Mouse (Mus musculus) spleen, postnatal 10 days (tissue): ENCODE results near the gene Zfp948.

Experiments used
- DNase-seq, 2 experiments: peaks; one replicate each; pipeline ENCODE4 v3.0.0; 2021 to 2022; ENCODE audit warnings: low spot score in 2 of 2

The Zfp948 gene

GRCm38 (mm10) chr17:21566728-21567349, at the start of gene Zfp948:
Zfp948 (plus strand) TSS chr17:21567008.
- peak; percentile 62 to 79 for DNase-seq

- DNase-seq = no peak
Observed at GRCm38 (mm10) chr17:21517130-21517671, 49.6 kb upstream of the Zfp948 start.

- DNase-seq = no peak
Observed at GRCm38 (mm10) chr17:21526270-21526669, 40.5 kb upstream of the Zfp948 start.

- DNase-seq = no peak
Observed at GRCm38 (mm10) chr17:21530645-21531330, 36.0 kb upstream of the Zfp948 start.

GRCm38 (mm10) chr17:21531621-21532020, 35.2 kb upstream of the Zfp948 start:
- no peak for DNase-seq

- peak; percentile 57 to 70 for DNase-seq
Observed at GRCm38 (mm10) chr17:21532101-21532951, 34.5 kb upstream of the Zfp948 start.

GRCm38 (mm10) chr17:21533961-21534360, 32.8 kb upstream of the Zfp948 start:
- DNase-seq = no peak

- DNase-seq = peak in 1 of 2 experiments; percentile 18
Observed at GRCm38 (mm10) chr17:21534460-21535095, 32.2 kb upstream of the Zfp948 start.

- DNase-seq = peak; percentile 38 to 74
Observed at GRCm38 (mm10) chr17:21535096-21536001, 31.5 kb upstream of the Zfp948 start, which contains the start of gene Zfp52. Zfp52 (plus strand) TSS chr17:21535539.

GRCm38 (mm10) chr17:21536096-21536495, 30.7 kb upstream of the Zfp948 start:
- no peak for DNase-seq

GRCm38 (mm10) chr17:21536676-21537075, 30.1 kb upstream of the Zfp948 start:
- no peak for DNase-seq

- no peak for DNase-seq
Observed at GRCm38 (mm10) chr17:21557831-21558230, 9.0 kb upstream of the Zfp948 start.

GRCm38 (mm10) chr17:21566220-21566619, 588 bp upstream of the Zfp948 start:
- DNase-seq = peak in 1 of 2 experiments; percentile 44

- peak; percentile 11 to 28 for DNase-seq
Observed at GRCm38 (mm10) chr17:21567696-21568095, 888 bp downstream of the Zfp948 start.

GRCm38 (mm10) chr17:21579080-21579479, 12.3 kb downstream of the Zfp948 start:
- DNase-seq = no peak

- DNase-seq = peak; percentile 9 to 48
Observed at GRCm38 (mm10) chr17:21579493-21580175, 12.8 kb downstream of the Zfp948 start.

- no peak for DNase-seq
Observed at GRCm38 (mm10) chr17:21585521-21585920, 18.7 kb downstream of the Zfp948 start.

GRCm38 (mm10) chr17:21616356-21616755, 49.5 kb downstream of the Zfp948 start:
- DNase-seq = no peak

GRCm38 (mm10) chr17:21617352-21617751, 50.5 kb downstream of the Zfp948 start:
- no peak for DNase-seq

- no peak for DNase-seq
Observed at GRCm38 (mm10) chr17:21623647-21624046, 56.8 kb downstream of the Zfp948 start.
